Mouse (Mus musculus): ENCODE data around the gene Tinag.
"Not testable (repeated sequence)": the region's sequence is repeated elsewhere in the genome, so short reads cannot be mapped to it uniquely, and the experiment has no call there.

Tinag gene

GRCm38 (mm10) chr9:77045585-77045984 lies at the start of gene Tinag:
Gene Tinag (minus strand): TSS chr9:77045794.
- no peak for DNase-seq (ENCODE audit: low spot score in 2 of 2)

GRCm38 (mm10) chr9:77083221-77083620 lies 37.6 kb upstream of the Tinag start:
- not testable (repeated sequence) for DNase-seq (ENCODE audit: low spot score in 2 of 2)

GRCm38 (mm10) chr9:77071676-77072075 lies 26.1 kb upstream of the Tinag start:
- no peak for DNase-seq (ENCODE audit: low spot score in 2 of 2)

DNA sequence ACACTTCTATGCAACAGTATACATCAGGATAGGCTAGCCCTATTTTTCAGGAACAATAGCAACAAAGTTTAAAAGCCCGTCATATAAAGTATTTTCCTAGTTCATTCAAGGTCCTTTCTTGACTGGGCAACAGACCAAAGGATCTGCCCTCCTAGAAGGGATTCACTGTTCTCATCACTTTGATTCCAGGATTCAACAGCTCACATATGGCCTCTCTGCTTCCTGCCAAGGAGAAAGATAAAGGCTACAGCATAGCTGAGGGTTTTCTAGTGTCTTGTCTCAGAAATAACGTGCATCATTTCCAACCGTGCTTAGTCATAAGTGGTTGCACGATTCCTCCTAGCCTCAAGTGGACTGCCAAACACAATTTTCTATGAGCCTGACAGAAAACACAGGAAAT lies 11.0 kb upstream of the Tinag start:
- no peak for DNase-seq (ENCODE audit: low spot score in 2 of 2)

DNA sequence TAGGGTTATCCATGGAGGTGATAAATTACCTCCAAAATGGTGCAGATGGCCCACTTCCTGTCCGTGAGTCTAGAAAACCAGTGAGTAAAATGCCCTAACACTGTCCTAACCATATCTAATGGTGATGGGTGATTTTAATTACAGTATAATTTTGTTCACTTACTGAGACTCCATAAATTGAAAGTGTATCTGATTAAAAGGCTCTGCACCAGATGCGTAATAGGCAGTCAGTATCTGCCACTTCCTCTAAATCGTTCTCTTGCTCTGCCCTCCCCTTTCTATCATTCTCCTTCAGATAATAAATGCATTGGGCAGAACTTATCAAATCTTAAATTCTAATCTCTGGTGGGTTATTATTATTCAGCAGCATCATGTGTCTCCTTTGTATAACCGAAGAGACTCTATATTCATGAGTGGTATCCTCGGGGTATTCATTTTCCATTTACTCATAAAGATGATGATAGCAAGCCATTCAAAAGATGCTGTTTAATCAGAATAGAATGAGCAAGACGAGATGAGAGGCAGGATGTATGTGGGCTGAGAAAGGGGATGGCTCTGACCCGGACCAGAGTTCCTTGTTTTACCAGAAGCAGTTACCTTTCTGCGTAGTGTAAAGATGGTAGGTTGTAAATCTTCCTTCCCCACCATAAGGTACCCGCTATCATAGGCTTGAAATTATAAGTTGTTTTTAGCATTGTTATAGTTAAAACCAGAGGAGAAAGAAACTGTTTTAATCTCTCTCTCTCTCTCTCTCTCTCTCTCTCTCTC lies 9.0 kb upstream of the Tinag start:
- DNase-seq (ENCODE audit: low spot score in 2 of 2) = no peak

DNA sequence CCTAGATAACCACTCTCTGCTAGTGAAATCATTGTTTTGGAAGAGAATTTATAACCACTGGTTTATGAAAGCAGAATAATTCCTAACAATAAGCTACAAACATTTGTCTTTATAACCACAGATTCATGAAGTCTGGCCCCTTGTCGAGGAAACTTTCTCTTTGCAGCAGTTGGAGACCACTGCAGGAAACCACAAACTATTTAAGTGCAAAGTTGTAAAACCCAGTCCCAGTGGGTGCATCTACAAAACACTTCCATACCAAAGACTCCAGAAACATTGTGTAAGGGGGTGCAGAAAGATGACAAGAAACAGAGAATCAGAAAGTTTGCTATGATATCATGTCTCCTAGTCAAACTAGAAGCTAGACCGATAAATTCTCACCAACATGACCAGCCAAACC lies 5.8 kb upstream of the Tinag start:
- no peak for DNase-seq (ENCODE audit: low spot score in 2 of 2)

- no peak for DNase-seq (ENCODE audit: low spot score in 2 of 2)
These were observed 4.1 kb upstream of the Tinag start for GRCm38 (mm10) chr9:77049669-77050068.

- DNase-seq (ENCODE audit: low spot score in 2 of 2) = no peak
These were observed 597 bp upstream of the Tinag start for GRCm38 (mm10) chr9:77046067-77046715.

DNA sequence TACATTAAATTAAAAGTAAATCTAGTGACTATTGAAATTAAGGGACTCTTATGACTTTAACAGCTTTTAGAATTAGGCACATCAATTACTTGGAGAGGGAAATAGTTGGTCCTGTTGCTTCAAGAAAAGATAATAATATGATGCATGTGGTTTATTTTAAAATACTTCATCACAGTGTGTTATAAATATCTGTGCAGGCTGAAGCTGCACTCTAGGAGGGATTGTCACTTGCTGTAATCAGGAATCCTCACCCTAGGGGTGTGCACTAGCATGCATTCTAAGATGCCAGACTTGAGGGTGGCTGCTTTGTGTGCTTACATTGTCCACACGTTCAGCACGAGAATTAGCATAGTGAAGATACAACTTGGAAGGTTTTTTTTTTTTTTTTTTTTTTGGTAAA lies 10.2 kb downstream of the Tinag start:
- DNase-seq (ENCODE audit: low spot score in 2 of 2) = no peak

- DNase-seq (ENCODE audit: low spot score in 2 of 2) = no peak
These were observed 13.0 kb downstream of the Tinag start for GRCm38 (mm10) chr9:77032430-77033154.

DNA sequence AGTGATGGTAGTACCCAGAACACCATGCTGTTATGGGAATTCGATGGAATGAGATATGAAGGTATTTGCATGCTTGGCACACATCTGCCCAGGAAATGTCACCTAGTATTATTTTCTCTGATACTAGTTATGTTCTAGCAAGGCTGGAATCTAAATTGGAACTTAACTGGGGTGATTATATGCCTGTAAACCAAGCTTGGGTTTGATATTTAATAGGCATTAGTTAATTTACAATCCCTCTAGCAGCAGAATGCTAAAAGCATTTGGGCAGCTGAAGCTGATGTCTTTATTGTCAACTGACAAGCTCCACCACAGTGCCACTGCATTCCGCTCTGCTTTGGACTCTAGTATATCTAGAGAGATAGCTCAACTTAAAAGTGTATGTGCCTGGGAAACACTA lies 20.3 kb downstream of the Tinag start:
- DNase-seq (ENCODE audit: low spot score in 2 of 2) = no peak

DNA sequence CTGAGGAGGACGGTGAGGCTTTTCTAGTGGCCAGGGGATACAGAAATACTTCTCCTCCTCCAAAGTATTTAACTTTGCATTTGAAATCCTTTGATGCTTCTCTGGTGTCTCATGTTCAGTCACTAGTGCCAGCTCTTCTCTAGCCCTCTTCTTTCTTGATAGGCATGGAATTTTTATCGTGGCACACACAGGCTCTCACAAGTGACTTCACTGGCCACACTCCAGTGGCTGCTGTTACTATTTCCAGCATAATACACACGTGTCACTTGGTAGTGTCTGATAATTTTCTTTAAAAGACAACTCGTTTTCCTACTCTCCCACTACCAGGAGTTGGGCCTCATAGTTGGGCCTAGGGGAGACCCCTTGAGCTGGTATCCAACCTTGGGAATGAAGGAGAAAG lies 26.7 kb downstream of the Tinag start:
- DNase-seq (ENCODE audit: low spot score in 2 of 2) = no peak

- DNase-seq (ENCODE audit: low spot score in 2 of 2) = no peak
These were observed 49.6 kb downstream of the Tinag start for GRCm38 (mm10) chr9:76996021-76996420.

DNA sequence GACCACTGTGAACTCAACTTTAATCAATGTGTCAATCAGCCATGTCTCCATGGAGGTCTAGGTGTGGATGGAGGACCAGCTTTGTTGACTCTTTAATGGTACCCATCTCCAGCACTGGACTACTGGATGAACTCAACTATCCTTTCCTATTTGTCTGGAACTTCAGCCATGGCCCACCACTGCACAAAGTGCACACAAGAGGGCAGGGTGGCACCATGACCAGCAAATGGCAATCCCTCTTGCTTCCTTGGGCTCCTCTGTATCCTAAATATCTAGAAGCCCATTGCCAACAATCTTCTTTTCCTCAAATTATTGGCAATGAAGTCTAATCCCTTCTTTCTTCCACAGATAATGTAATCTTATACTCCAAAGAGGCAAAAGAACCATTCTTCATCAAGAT lies 55.6 kb downstream of the Tinag start:
- DNase-seq (ENCODE audit: low spot score in 2 of 2) = no peak

DNA sequence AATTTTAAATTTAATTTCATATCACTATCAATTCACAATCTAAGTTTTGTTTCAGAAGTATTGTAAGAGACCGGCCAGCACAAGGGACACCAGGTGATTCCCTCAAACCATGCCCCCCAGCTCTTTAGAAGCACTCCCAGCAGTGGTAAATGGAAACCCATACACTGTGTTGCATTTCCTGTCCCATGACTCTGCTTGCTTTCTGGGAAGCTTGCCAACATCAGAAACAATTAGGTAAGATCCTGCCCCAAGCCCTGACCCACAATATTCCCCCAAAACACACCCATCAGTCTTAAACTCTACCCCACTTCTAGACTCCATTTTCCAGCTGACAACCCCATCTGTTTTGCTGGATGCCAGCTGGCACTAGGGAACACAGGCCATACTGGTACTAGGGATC lies 110.8 kb downstream of the Tinag start:
- DNase-seq (ENCODE audit: low spot score in 2 of 2) = no peak

DNA sequence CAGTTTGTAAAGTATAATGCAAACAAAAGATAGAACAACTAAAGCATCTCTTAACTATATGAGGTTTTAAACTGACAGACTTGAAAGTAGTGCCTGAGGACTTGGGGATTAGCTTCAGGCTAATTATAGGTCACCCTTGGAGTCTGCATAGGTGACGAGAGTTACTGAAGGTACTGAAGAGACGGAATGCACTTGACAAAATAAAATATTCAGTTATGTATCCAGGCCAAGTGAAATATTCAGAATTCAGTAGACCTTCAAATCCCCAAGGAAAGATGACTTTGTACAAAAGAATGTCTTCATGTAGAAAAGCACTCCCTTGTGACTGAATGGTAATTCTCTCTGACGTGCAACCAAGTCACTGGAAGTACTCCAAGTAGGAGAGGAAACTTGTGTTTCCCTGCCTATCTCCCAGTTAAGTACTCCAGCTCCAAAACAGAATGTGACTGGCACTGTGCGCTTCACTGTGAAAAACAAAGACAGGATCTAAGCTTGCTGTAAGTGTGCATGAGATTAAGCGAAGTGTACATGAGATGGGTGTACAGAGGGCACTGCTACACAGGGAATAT lies 130.4 kb downstream of the Tinag start:
- DNase-seq (ENCODE audit: low spot score in 2 of 2) = no peak
